ENCODE assay signal across 13 mouse cellular contexts in genomic region chr6:94683701-94684100, GRCm38 (mm10). TPM values are rescaled to one million over a fixed set of nuclear protein-coding genes. Genes with fewer than 3 reads are reported as not detected.
DNase-seq lines count a peak whose midpoint lies in the region; ATAC-seq and TF ChIP-seq lines count a peak whose summit lies in the region.
"Had no signal": no experiment of that assay in that cellular context is flagged by ENCODE, and none has a peak within 500 bp of the region (broad histone marks: within the 10 kb centered on the region; RNA-seq: fewer than 3 reads in every experiment).

No protein-coding gene starts in this region.

- H3K9ac ChIP-seq in liver, adult 2 months (ENCODE audit: low read depth, low read length): peak overlapping the region; percentile 12; the same call in 1 of the 2 replicates
- no peak overlapping the region for H3K9ac ChIP-seq in liver, embryonic 11.5 days (ENCODE audit: low read depth, low read length)
- H3K9ac ChIP-seq in hindbrain, postnatal 0 days (replicated peaks; ENCODE audit: low read length): no peak overlapping the region

- DNase-seq in cerebellum, adult 8-10 months: peak; percentile 38
- DNase-seq in cerebellum, adult 11-12 months: no peak
- no peak for DNase-seq in liver, adult 2 months (ENCODE audit: extremely low read depth, low read depth, low spot score)
- DNase-seq in liver, embryonic 11.5 days (ENCODE audit: low spot score): no peak
- DNase-seq in hindbrain, postnatal 0 days (ENCODE audit: low spot score): no peak
- DNase-seq in thymus, postnatal 25 days: peak; percentile 45
- no peak for DNase-seq in left cerebral cortex, adult 18-20 months (ENCODE audit: low spot score in 2 of 2)
- DNase-seq in gastrocnemius, postnatal 25 days: no peak
- DNase-seq: liver; lung, postnatal 36 days; right cerebral cortex, postnatal 4 days had no signal

- TF ChIP-seq POLR2A in liver, adult 2 months (IDR thresholded peaks at IDR 0.05; ENCODE audit: extremely low read depth, insufficient read depth, low read length): no peak

- H3K4me3 ChIP-seq in liver, adult 2 months (ENCODE audit: insufficient read depth, low read depth, low read length): no peak overlapping the region
- H3K4me3 ChIP-seq in liver, embryonic 11.5 days (ENCODE audit: low read depth, low read length): no peak overlapping the region
- no peak overlapping the region for H3K4me3 ChIP-seq in hindbrain, postnatal 0 days (ENCODE audit: low read length)

- no peaks in the 10 kb centered on the region for H3K36me3 ChIP-seq in liver, adult 2 months (ENCODE audit: control insufficient read depth, insufficient read depth, low read length)
- H3K36me3 ChIP-seq in liver, embryonic 11.5 days (ENCODE audit: control insufficient read depth, insufficient read depth, low read length): no peaks in the 10 kb centered on the region
- no peaks in the 10 kb centered on the region for H3K36me3 ChIP-seq in hindbrain, postnatal 0 days (ENCODE audit: insufficient read depth, low read length)

- 36% methylated on average over 3 of the region's 3 CpGs for WGBS in liver, adult 2 months
- WGBS in liver, embryonic 11.5 days: 73% methylated on average over 3 of the region's 3 CpGs
- WGBS in hindbrain, postnatal 0 days: 58% methylated on average over 3 of the region's 3 CpGs

- TF ChIP-seq CTCF in liver, adult 2 months (IDR thresholded peaks at IDR 0.05; ENCODE audit: low read depth, low read length): no peak
- no peak for TF ChIP-seq CTCF in hindbrain, postnatal 0 days (IDR thresholded peaks at IDR 0.05; ENCODE audit: low read depth)

- H3K27me3 ChIP-seq in liver, adult 2 months (ENCODE audit: control insufficient read depth, insufficient read depth, low read length): no peaks in the 10 kb centered on the region
- no peaks in the 10 kb centered on the region; the same call in none of the 2 replicates for H3K27me3 ChIP-seq in liver, embryonic 11.5 days (replicated peaks; ENCODE audit: control insufficient read depth, insufficient read depth, low read length)
- no peaks in the 10 kb centered on the region for H3K27me3 ChIP-seq in hindbrain, postnatal 0 days (ENCODE audit: insufficient read depth, low read length)

- peaks cover 57% of the 10 kb centered on the region for H3K4me1 ChIP-seq in liver, adult 2 months (ENCODE audit: control insufficient read depth, insufficient read depth, low read length)
- H3K4me1 ChIP-seq in liver, embryonic 11.5 days (replicated peaks; ENCODE audit: control insufficient read depth, insufficient read depth, low read length): peaks cover 19% of the 10 kb centered on the region
- peaks cover 24% of the 10 kb centered on the region; the same call in 1 of the 2 replicates for H3K4me1 ChIP-seq in hindbrain, postnatal 0 days (ENCODE audit: insufficient read depth, low read length)

- no peak for ATAC-seq in liver, embryonic 11.5 days (replicated peaks; ENCODE audit: low FRiP score)
- peak; percentile 55 for ATAC-seq in hindbrain, postnatal 0 days
- ATAC-seq: forebrain, embryonic 14.5 days had no signal

- H3K4me2 ChIP-seq in liver, embryonic 11.5 days: no peak overlapping the region
- H3K4me2 ChIP-seq in hindbrain, postnatal 0 days (ENCODE audit: low read depth, low read length): peak overlapping the region; percentile 21
- H3K4me2 ChIP-seq: heart, embryonic 11.5 days had no signal

- no peaks in the 10 kb centered on the region for H3K9me3 ChIP-seq in liver, embryonic 11.5 days (ENCODE audit: control insufficient read depth, low read length)
- no peaks in the 10 kb centered on the region for H3K9me3 ChIP-seq in hindbrain, postnatal 0 days (ENCODE audit: low read length)

- peak overlapping the region; percentile 68 for H3K27ac ChIP-seq in liver, adult 2 months (replicated peaks; ENCODE audit: insufficient read depth, low read depth, low read length)
- H3K27ac ChIP-seq in liver, embryonic 11.5 days (ENCODE audit: low read depth, low read length): no peak overlapping the region
- peak overlapping the region; percentile 52; the same call in 1 of the 2 replicates for H3K27ac ChIP-seq in hindbrain, postnatal 0 days

- peaks cover 59% of the 10 kb centered on the region for H3K79me2 ChIP-seq in liver, adult 2 months (ENCODE audit: control insufficient read depth, insufficient read depth, low read length)

RNA-seq across cellular contexts. Expression of gene Lrig1, which starts 16.3 kb away (rescaled TPM):
- total RNA-seq in liver, adult 2 months (2014; rRNA removed): 12.4 and 13.3 TPM in 2 replicates
- 12.9 and 14.8 TPM in 2 replicates for polyA plus RNA-seq in liver, adult 2 months (2012; rRNA removed)
- polyA plus RNA-seq in liver, embryonic 11.5 days (2014; fragmentation: Nextera tagmentation; extraction: Ambion mirVana): 2.9 and 4.3 TPM in 2 replicates
- 131 and 146 TPM in 2 replicates for total RNA-seq in hindbrain, postnatal 0 days (2014; rRNA removed)
- polyA plus RNA-seq in hindbrain, postnatal 0 days (2015; fragmentation: Nextera tagmentation; extraction: Ambion mirVana): 23.0 and 27.8 TPM in 2 replicates
- total RNA-seq in left cerebral cortex, adult 18-20 months (2021): 10 to 100 TPM; 22.6 to 31.6 TPM
- 10 to 100 TPM; 35.9 to 38.8 TPM for total RNA-seq in gastrocnemius, postnatal 25 days (2021)

Comparison
In these comparisons a context has a peak if more than half of its experiments do, and no peak if none do; other contexts are left out.
1. DNase-seq: peak in cerebellum, adult 8-10 months (single experiment) and thymus, postnatal 25 days (single experiment); none in cerebellum, adult 11-12 months (single experiment), liver, adult 2 months (single experiment), liver, embryonic 11.5 days (single experiment), hindbrain, postnatal 0 days (single experiment), left cerebral cortex, adult 18-20 months (0 of 2) and gastrocnemius, postnatal 25 days (single experiment).